Mouse (Mus musculus) heart, adult 2 months (tissue): Measurements from ENCODE around the gene Rbm38.

Source experiments
- CTCF ChIP-seq: fragments of 200-600 bp; IDR thresholded peaks from 2 replicates; pipeline ENCODE4 v1.8.1; 2022; ENCODE audit warnings: antibody characterized with exemption, mild to moderate bottlenecking, moderate library complexity
- EP300 ChIP-seq: fragments of 200-500 bp; IDR thresholded peaks from 2 replicates; pipeline ENCODE4 v1.6.1; 2011; ENCODE audit warnings: low read depth, low read length, control low read depth; ENCODE audit not compliant: insufficient read depth
- POLR2A ChIP-seq: fragments of 200-500 bp; IDR thresholded peaks from 2 replicates; pipeline ENCODE4 v1.6.1; 2011; ENCODE audit warnings: mild to moderate bottlenecking, low read depth, low read length, control low read depth; ENCODE audit not compliant: insufficient read depth

GRCm38 (mm10) chr2:172996207-172996606, 24.1 kb upstream of the Rbm38 start:
- TF ChIP-seq POLR2A, result no peak
- peak; percentile 87 for TF ChIP-seq CTCF
- 0 out of 2 replicates have a peak, but pooled peaks have one; percentile 10 for TF ChIP-seq EP300
